Mouse (Mus musculus): ENCODE data around the gene Scly. TPM values are rescaled to one million over a fixed set of nuclear protein-coding genes. Genes with fewer than 3 reads are reported as not detected.

Scly gene
- polyA plus RNA-seq, 1 experiment from 2014 or later = 8.2 TPM

- DNase-seq (ENCODE audit: low spot score) (peak; percentile 36), ATAC-seq (ENCODE audit: low FRiP score, low TSS enrichment) (no peak)
- no peaks in the 10 kb centered on the region for H3K4me1 ChIP-seq (replicated peaks; ENCODE audit: control insufficient read depth, insufficient read depth)
- 3% methylated on average over 67 of the region's 68 CpGs for WGBS
- H3K27me3 ChIP-seq (ENCODE audit: control insufficient read depth, insufficient read depth, low read length) = peaks cover 14% of the 10 kb centered on the region; the same call in 1 of the 2 replicates
- H3K4me3 ChIP-seq (ENCODE audit: low read depth, low read length) = peak overlapping the region; percentile 19
- TF ChIP-seq CTCF (IDR thresholded peaks at IDR 0.05; ENCODE audit: low read depth) (peak; percentile 54), EP300 (optimal IDR thresholded peaks at IDR 0.05) (no peak)
- H3K36me3 ChIP-seq (ENCODE audit: control insufficient read depth, insufficient read depth, low read length) = no peaks in the 10 kb centered on the region
- H3K9me3 ChIP-seq (ENCODE audit: control insufficient read depth, low read length) = no peaks in the 10 kb centered on the region
- no peak overlapping the region for H3K27ac ChIP-seq (replicated peaks)
- 0 out of 2 replicates have a peak overlapping the region, but pooled peaks have one; percentile 1 for H3K9ac ChIP-seq (ENCODE audit: low read length)
- peak overlapping the region; percentile 50 for H3K4me2 ChIP-seq (replicated peaks; ENCODE audit: low read depth)
Measured at GRCm38 (mm10) chr1:91344921-91345685, 47.0 kb downstream of the Scly start.

- TF ChIP-seq EP300 (optimal IDR thresholded peaks at IDR 0.05) (no peak), CTCF (IDR thresholded peaks at IDR 0.05; ENCODE audit: low read depth) (peak; percentile 92)
- Histone ChIP-seq H3K9ac (ENCODE audit: low read length) (no peak overlapping the region), H3K4me3 (ENCODE audit: low read depth, low read length) (no peak overlapping the region), H3K4me1 (replicated peaks; ENCODE audit: control insufficient read depth, insufficient read depth) (no peaks in the 10 kb centered on the region), H3K36me3 (ENCODE audit: control insufficient read depth, insufficient read depth, low read length) (no peaks in the 10 kb centered on the region), H3K27me3 (ENCODE audit: control insufficient read depth, insufficient read depth, low read length) (peaks cover 14% of the 10 kb centered on the region; the same call in 1 of the 2 replicates), H3K9me3 (ENCODE audit: control insufficient read depth, low read length) (no peaks in the 10 kb centered on the region), H3K27ac (replicated peaks) (no peak overlapping the region), H3K4me2 (replicated peaks; ENCODE audit: low read depth) (no peak overlapping the region)
- 30% methylated on average over 3 of the region's 3 CpGs for WGBS
- peak; percentile 64 for DNase-seq (ENCODE audit: low spot score)
- ATAC-seq (ENCODE audit: low FRiP score, low TSS enrichment) = peak; percentile 69
Measured at GRCm38 (mm10) chr1:91346892-91347291, 48.8 kb downstream of the Scly start.

- no peak within 1 kb of the TSS for H3K4me3 ChIP-seq (ENCODE audit: low read depth, low read length)
- WGBS = 46% methylated on average over 4 of the region's 4 CpGs
- TF ChIP-seq CTCF (IDR thresholded peaks at IDR 0.05; ENCODE audit: low read depth) (no peak), EP300 (optimal IDR thresholded peaks at IDR 0.05) (no peak)
- H3K4me2 ChIP-seq (replicated peaks; ENCODE audit: low read depth) = no peak within 1 kb of the TSS
- ATAC-seq (ENCODE audit: low FRiP score, low TSS enrichment) (0 out of 2 replicates have a peak, but pooled peaks have one; percentile 30), DNase-seq (ENCODE audit: low spot score) (no peak)
- H3K9me3 ChIP-seq (ENCODE audit: control insufficient read depth, low read length) = no peaks in the 10 kb centered on the region
- no peaks in the 10 kb centered on the region for H3K36me3 ChIP-seq (ENCODE audit: control insufficient read depth, insufficient read depth, low read length)
- no peak within 1 kb of the TSS for H3K9ac ChIP-seq (ENCODE audit: low read length)
- H3K4me1 ChIP-seq (replicated peaks; ENCODE audit: control insufficient read depth, insufficient read depth) = no peaks in the 10 kb centered on the region
- H3K27me3 ChIP-seq (ENCODE audit: control insufficient read depth, insufficient read depth, low read length) = peaks cover 2% of the 10 kb centered on the region; the same call in 1 of the 2 replicates
- H3K27ac ChIP-seq (replicated peaks) = no peak within 1 kb of the TSS
Measured at GRCm38 (mm10) chr1:91350841-91351240, 52.7 kb downstream of the Scly start, which contains the start of gene Klhl30. Klhl30 (plus strand) TSS chr1:91351016.

- Histone ChIP-seq H3K27me3 (ENCODE audit: control insufficient read depth, insufficient read depth, low read length) (no peaks in the 10 kb centered on the region), H3K4me1 (replicated peaks; ENCODE audit: control insufficient read depth, insufficient read depth) (no peaks in the 10 kb centered on the region), H3K4me3 (ENCODE audit: low read depth, low read length) (no peak overlapping the region), H3K9me3 (ENCODE audit: control insufficient read depth, low read length) (no peaks in the 10 kb centered on the region), H3K4me2 (replicated peaks; ENCODE audit: low read depth) (no peak overlapping the region), H3K9ac (ENCODE audit: low read length) (no peak overlapping the region), H3K36me3 (ENCODE audit: control insufficient read depth, insufficient read depth, low read length) (no peaks in the 10 kb centered on the region), H3K27ac (replicated peaks) (no peak overlapping the region)
- TF ChIP-seq EP300 (optimal IDR thresholded peaks at IDR 0.05) (no peak), CTCF (IDR thresholded peaks at IDR 0.05; ENCODE audit: low read depth) (no peak)
- no peak for ATAC-seq (ENCODE audit: low FRiP score, low TSS enrichment)
- DNase-seq (ENCODE audit: low spot score) = no peak
- 72% methylated on average over 3 of the region's 3 CpGs for WGBS
Measured at GRCm38 (mm10) chr1:91351249-91351648, 53.1 kb downstream of the Scly start.

GRCm38 (mm10) chr1:91352277-91352676 lies 54.1 kb downstream of the Scly start:
- TF ChIP-seq EP300 (optimal IDR thresholded peaks at IDR 0.05) (no peak), CTCF (IDR thresholded peaks at IDR 0.05; ENCODE audit: low read depth) (no peak)
- H3K4me2 ChIP-seq (replicated peaks; ENCODE audit: low read depth) = no peak overlapping the region
- DNase-seq (ENCODE audit: low spot score) (no peak), ATAC-seq (ENCODE audit: low FRiP score, low TSS enrichment) (no peak)
- no peaks in the 10 kb centered on the region for H3K9me3 ChIP-seq (ENCODE audit: control insufficient read depth, low read length)
- no peak overlapping the region for H3K27ac ChIP-seq (replicated peaks)
- H3K27me3 ChIP-seq (ENCODE audit: control insufficient read depth, insufficient read depth, low read length) = no peaks in the 10 kb centered on the region
- no peak overlapping the region for H3K4me3 ChIP-seq (ENCODE audit: low read depth, low read length)
- no peaks in the 10 kb centered on the region for H3K4me1 ChIP-seq (replicated peaks; ENCODE audit: control insufficient read depth, insufficient read depth)
- no peak overlapping the region for H3K9ac ChIP-seq (ENCODE audit: low read length)
- 88% methylated on average over 2 of the region's 2 CpGs for WGBS
- no peaks in the 10 kb centered on the region for H3K36me3 ChIP-seq (ENCODE audit: control insufficient read depth, insufficient read depth, low read length)

- DNase-seq (ENCODE audit: low spot score) (no peak), ATAC-seq (ENCODE audit: low FRiP score, low TSS enrichment) (no peak)
- Histone ChIP-seq H3K36me3 (ENCODE audit: control insufficient read depth, insufficient read depth, low read length) (no peaks in the 10 kb centered on the region), H3K9me3 (ENCODE audit: control insufficient read depth, low read length) (no peaks in the 10 kb centered on the region), H3K4me1 (replicated peaks; ENCODE audit: control insufficient read depth, insufficient read depth) (no peaks in the 10 kb centered on the region), H3K27ac (replicated peaks) (no peak overlapping the region), H3K4me2 (replicated peaks; ENCODE audit: low read depth) (no peak overlapping the region), H3K27me3 (ENCODE audit: control insufficient read depth, insufficient read depth, low read length) (no peaks in the 10 kb centered on the region), H3K4me3 (ENCODE audit: low read depth, low read length) (no peak overlapping the region), H3K9ac (ENCODE audit: low read length) (no peak overlapping the region)
- TF ChIP-seq CTCF (IDR thresholded peaks at IDR 0.05; ENCODE audit: low read depth) (no peak), EP300 (optimal IDR thresholded peaks at IDR 0.05) (no peak)
- WGBS = 75% methylated on average over 11 of the region's 11 CpGs
Measured at GRCm38 (mm10) chr1:91356105-91356504, 58.0 kb downstream of the Scly start.
